Mouse (Mus musculus) stomach, embryonic 15.5 days (tissue): Measurements from ENCODE around the gene Olfr294. TPM values are rescaled to one million over a fixed set of nuclear protein-coding genes. Genes with fewer than 3 reads are reported as not detected.

ENCODE experiments used
- ATAC-seq: fragments of 200-750 bp; cut with Nextera tagmentation; 2 replicates; pipeline ENCODE4 v1.8.0; 2017; ENCODE audit warnings: low read depth, moderate number of reproducible peaks, moderate TSS enrichment; ENCODE audit not compliant: insufficient read depth, low FRiP score
- H3K27ac ChIP-seq: fragments of 300-500 bp; sonication (generic); 2 replicates; pipeline ENCODE4 v1.5.1; 2015; ENCODE audit warnings: mild to moderate bottlenecking, inconsistent platforms
- H3K27me3 ChIP-seq: fragments of 300-500 bp; sonication (generic); replicated peaks from 2 replicates; pipeline ENCODE4 v1.6.1; 2015; ENCODE audit warnings: inconsistent platforms
- H3K36me3 ChIP-seq: fragments of 300-500 bp; sonication (generic); 2 replicates; pipeline ENCODE4 v1.6.1; 2015; ENCODE audit warnings: inconsistent platforms
- H3K4me1 ChIP-seq: fragments of 300-500 bp; sonication (generic); 2 replicates; pipeline ENCODE4 v1.6.1; 2015; ENCODE audit warnings: inconsistent platforms
- H3K4me2 ChIP-seq: fragments of 300-500 bp; sonication (generic); 2 replicates; pipeline ENCODE4 v1.6.1; 2015; ENCODE audit warnings: mild to moderate bottlenecking, inconsistent platforms
- H3K4me3 ChIP-seq: fragments of 300-500 bp; sonication (generic); replicated peaks from 2 replicates; pipeline ENCODE4 v1.5.1; 2015; ENCODE audit warnings: inconsistent platforms
- H3K9ac ChIP-seq: fragments of 300-500 bp; sonication (generic); 2 replicates; pipeline ENCODE4 v1.6.1; 2015; ENCODE audit warnings: inconsistent platforms
- H3K9me3 ChIP-seq: fragments of 300-500 bp; sonication (generic); 2 replicates; pipeline ENCODE4 v1.6.1; 2016; ENCODE audit warnings: inconsistent platforms
- WGBS: fragments of 180-500 bp; shearing (Covaris S2); methylation state at CpG from one replicate; pipeline ENCODE4 v1.1.7; 2015; 5-methylcytosine and 5-hydroxymethylcytosine counted together
- polyA plus RNA-seq: library from polyadenylated mRNA; unstranded; fragments of >200 nt; fragmentation: Nextera tagmentation; extraction: Ambion mirVana; gene quantifications from 2 replicates; pipeline ENCODE4 v1.2.1, GENCODE M21; 2015

Olfr294 gene
- polyA plus RNA-seq, result not detected in 2 replicates

GRCm38 (mm10) chr7:86616543-86616942 is at the start of gene Olfr294:
TSS of gene Olfr294 (minus strand) at chr7:86616643.
- Histone ChIP-seq H3K27ac (no peak within 1 kb of the TSS), H3K27me3 (no peaks in the 10 kb centered on the region), H3K36me3 (no peaks in the 10 kb centered on the region), H3K9me3 (no peaks in the 10 kb centered on the region), H3K9ac (no peak within 1 kb of the TSS), H3K4me2 (no peak within 1 kb of the TSS), H3K4me3 (no peak within 1 kb of the TSS), H3K4me1 (no peaks in the 10 kb centered on the region)
- ATAC-seq, result no peak
- 53% methylated on average over 2 of the region's 2 CpGs for WGBS

DNA sequence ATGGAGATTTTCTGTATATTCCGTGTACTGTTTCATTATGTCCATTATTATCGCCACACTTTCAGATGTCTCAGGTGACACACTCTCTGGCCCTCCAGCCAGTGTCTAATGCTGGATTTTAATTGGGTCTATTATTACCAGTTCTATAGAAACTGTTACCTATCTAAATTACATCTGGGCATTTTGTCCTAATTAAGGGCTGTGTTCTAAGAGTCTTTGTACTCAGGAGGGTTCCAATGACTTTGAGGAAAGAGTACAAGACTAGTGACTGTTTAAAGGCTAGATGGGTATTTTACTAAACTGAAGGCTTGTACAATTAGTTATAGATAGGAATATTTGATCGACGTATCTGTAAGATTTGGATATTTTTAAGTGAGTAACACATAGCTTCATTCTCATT is 32.3 kb upstream of the Olfr294 start, which contains the start of gene Olfr293:
TSS of gene Olfr293 (plus strand) at position 301 of the 400 bp plus-strand sequence.
- no peak for ATAC-seq
- no peaks in the 10 kb centered on the region for H3K4me1 ChIP-seq
- H3K27ac ChIP-seq, result no peak within 1 kb of the TSS
- WGBS, result 92% methylated on average over 4 of the region's 4 CpGs
- no peaks in the 10 kb centered on the region for H3K27me3 ChIP-seq
- no peak within 1 kb of the TSS for H3K4me3 ChIP-seq
- H3K9ac ChIP-seq, result no peak within 1 kb of the TSS
- H3K4me2 ChIP-seq, result no peak within 1 kb of the TSS
- no peaks in the 10 kb centered on the region for H3K36me3 ChIP-seq
- H3K9me3 ChIP-seq, result no peaks in the 10 kb centered on the region

GRCm38 (mm10) chr7:86583562-86583961 is 32.9 kb downstream of the Olfr294 start, which contains the start of gene Olfr295:
TSS of gene Olfr295 (plus strand) at chr7:86583862.
- no peak within 1 kb of the TSS for H3K4me2 ChIP-seq

More at GRCm38 (mm10) chr7:86583562-86583961, 32.9 kb downstream of the Olfr294 start, which contains the start of gene Olfr295:
- Histone ChIP-seq H3K27me3 (no peaks in the 10 kb centered on the region), H3K4me3 (no peak within 1 kb of the TSS), H3K4me1 (no peaks in the 10 kb centered on the region), H3K36me3 (no peaks in the 10 kb centered on the region), H3K9me3 (no peaks in the 10 kb centered on the region), H3K9ac (no peak within 1 kb of the TSS), H3K27ac (no peak within 1 kb of the TSS)
- no peak for ATAC-seq
- 84% methylated on average over 2 of the region's 2 CpGs for WGBS

Other genes with a start within 250 kb of the Olfr294 start
- not detected in 2 replicates for gene Olfr305, start 249.7 kb downstream of the Olfr294 start, polyA plus RNA-seq
- not detected in 2 replicates for gene Olfr304, start 230.0 kb downstream of the Olfr294 start, polyA plus RNA-seq
- not detected in 2 replicates for gene Olfr303, start 218.9 kb downstream of the Olfr294 start, polyA plus RNA-seq
- gene Olfr301, start 212.8 kb downstream of the Olfr294 start, polyA plus RNA-seq, result not detected in 2 replicates
- gene Olfr299, start 156.7 kb downstream of the Olfr294 start, polyA plus RNA-seq, result not detected in 2 replicates
- not detected in 2 replicates for gene Olfr298, start 124.2 kb downstream of the Olfr294 start, polyA plus RNA-seq
- not detected in 2 replicates for gene Olfr297, start 96.7 kb downstream of the Olfr294 start, polyA plus RNA-seq
- not detected in 2 replicates for gene Olfr295, start 32.8 kb downstream of the Olfr294 start, polyA plus RNA-seq
- not detected in 2 replicates for gene Olfr293, start 32.4 kb upstream of the Olfr294 start, polyA plus RNA-seq
- not detected in 2 replicates for gene Olfr292, start 71.7 kb upstream of the Olfr294 start, polyA plus RNA-seq
- 0.08 and 0.10 TPM in 2 replicates for gene Folh1, start 159.3 kb upstream of the Olfr294 start, polyA plus RNA-seq
- not detected in 2 replicates for gene Vmn2r77, start 178.4 kb upstream of the Olfr294 start, polyA plus RNA-seq